Mouse (Mus musculus) spleen, adult 2 months (tissue): Measurements from ENCODE around the gene Adgrd1. TPM values are rescaled to one million over a fixed set of nuclear protein-coding genes. Genes with fewer than 3 reads are reported as not detected.

Experiments used
- DNase-seq, 2 experiments: peaks; one replicate each; pipeline versions ENCODE4 v3.0.0 to v3.0.0-alpha.2; 2012 to 2021; ENCODE audit warnings: low spot score in 2 of 2, low read depth in 1 of 2
- H3K27ac ChIP-seq: fragments of 200-500 bp; 2 replicates; pipeline ENCODE4 v1.5.1; 2012; ENCODE audit warnings: low read length, inconsistent platforms; ENCODE audit not compliant: insufficient read depth
- H3K27me3 ChIP-seq: fragments of 200-500 bp; 2 replicates; pipeline ENCODE4 v1.6.1; 2012; ENCODE audit warnings: mild to moderate bottlenecking, moderate library complexity, low read length, inconsistent platforms; ENCODE audit not compliant: control insufficient read depth, insufficient read depth
- H3K36me3 ChIP-seq: fragments of 200-500 bp; 2 replicates; pipeline ENCODE4 v1.6.1; 2012; ENCODE audit warnings: mild to moderate bottlenecking, low read length, inconsistent platforms; ENCODE audit not compliant: control insufficient read depth, insufficient read depth
- H3K4me1 ChIP-seq: fragments of 200-500 bp; 2 replicates; pipeline ENCODE4 v1.6.1; 2011; ENCODE audit warnings: inconsistent platforms; ENCODE audit not compliant: control insufficient read depth, insufficient read depth, insufficient read length
- H3K4me3 ChIP-seq: fragments of 200-500 bp; 2 replicates; pipeline ENCODE4 v1.5.1; 2011; ENCODE audit warnings: mild to moderate bottlenecking, inconsistent platforms; ENCODE audit not compliant: insufficient read depth, insufficient read length; ENCODE audit errors: extremely low read depth
- CTCF ChIP-seq: fragments of 200-500 bp; IDR thresholded peaks from 2 replicates; pipeline ENCODE4 v1.5.1; 2011; ENCODE audit warnings: mild to moderate bottlenecking, inconsistent platforms; ENCODE audit not compliant: insufficient read depth, insufficient read length, insufficient replicate concordance; ENCODE audit errors: extremely low read depth
- POLR2A ChIP-seq: fragments of 200-500 bp; IDR thresholded peaks from 2 replicates; pipeline ENCODE4 v1.6.1; 2011; ENCODE audit warnings: low read depth, low read length, inconsistent platforms
- WGBS: fragments of 180-500 bp; shearing (Covaris S2); methylation state at CpG from one replicate; pipeline ENCODE4 v1.1.7; 2018; 5-methylcytosine and 5-hydroxymethylcytosine counted together
- polyA plus RNA-seq: library from polyadenylated mRNA; depleted of rRNA; stranded (reverse); fragments of >200 nt; gene quantifications from 2 replicates; pipeline ENCODE4 v1.2.3, GENCODE M21; 2012

The Adgrd1 gene
- polyA plus RNA-seq, 1 experiment: 1.2 TPM

- Histone ChIP-seq H3K27me3 (no peaks in the 10 kb centered on the region), H3K36me3 (no peaks in the 10 kb centered on the region), H3K4me3 (no peak overlapping the region), H3K4me1 (no peaks in the 10 kb centered on the region), H3K27ac (no peak overlapping the region)
- TF ChIP-seq CTCF: no peak
- TF ChIP-seq POLR2A: no peak
- WGBS: 75% methylated on average over 13 of the region's 13 CpGs
- no peak for DNase-seq
Observed at GRCm38 (mm10) chr5:129067231-129067834, 29.2 kb upstream of the Adgrd1 start.

DNA sequence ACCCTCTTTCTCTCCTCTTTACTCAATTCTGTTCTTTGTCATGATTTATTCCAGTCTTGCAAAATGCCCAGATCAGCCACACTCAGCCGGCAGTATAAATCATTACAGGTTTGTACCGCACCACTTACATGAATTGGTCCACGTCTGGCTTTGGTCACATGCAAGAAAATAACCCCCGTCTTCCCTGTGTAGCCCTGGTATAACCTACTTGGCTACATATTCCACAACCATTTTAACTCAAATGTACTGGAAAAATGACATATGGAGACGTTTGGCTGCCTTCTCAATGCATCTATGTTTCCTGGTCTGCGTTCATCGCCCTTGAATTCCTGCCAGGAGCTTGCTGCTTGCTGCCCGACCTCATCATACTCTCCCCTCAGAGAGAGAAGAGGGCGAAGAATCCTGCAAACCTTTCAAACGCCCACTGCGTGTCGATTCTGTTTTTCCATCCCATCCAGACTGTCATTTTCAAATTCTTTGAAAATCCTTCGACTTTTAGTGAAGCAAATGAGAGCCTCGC lies 24.7 kb upstream of the Adgrd1 start:
- Histone ChIP-seq H3K27me3 (no peaks in the 10 kb centered on the region), H3K4me1 (peaks cover 4% of the 10 kb centered on the region; the same call in 1 of the 2 replicates), H3K4me3 (no peak overlapping the region), H3K27ac (no peak overlapping the region), H3K36me3 (no peaks in the 10 kb centered on the region)
- 83% methylated on average over 14 of the region's 14 CpGs for WGBS
- DNase-seq: no peak
- no peak for TF ChIP-seq POLR2A
- TF ChIP-seq CTCF: no peak

DNA sequence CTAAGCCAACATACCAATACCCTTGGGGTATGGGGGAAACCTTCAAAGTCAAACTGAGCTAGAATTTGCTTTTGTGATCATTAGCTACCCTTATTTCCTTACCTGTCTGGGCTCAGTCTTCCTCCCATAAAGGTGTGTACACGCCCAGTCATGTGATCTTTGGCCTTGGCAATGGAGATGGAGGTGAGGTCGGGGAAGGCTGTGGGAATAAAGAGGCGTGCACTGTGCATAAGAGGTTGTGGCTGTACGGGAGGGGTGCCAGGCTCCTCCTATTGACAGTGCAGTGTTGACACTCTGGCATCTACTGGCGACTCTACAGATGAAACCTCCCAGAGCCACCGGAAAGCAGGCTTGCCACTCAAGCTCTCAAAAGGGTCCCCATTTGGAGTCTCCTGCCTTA lies 23.1 kb upstream of the Adgrd1 start:
- H3K36me3 ChIP-seq: no peaks in the 10 kb centered on the region
- no peak overlapping the region for H3K4me3 ChIP-seq
- no peak for DNase-seq
- H3K27me3 ChIP-seq: no peaks in the 10 kb centered on the region
- H3K4me1 ChIP-seq: peaks cover 7% of the 10 kb centered on the region; the same call in 1 of the 2 replicates
- no peak for TF ChIP-seq POLR2A
- 80% methylated on average over 6 of the region's 6 CpGs for WGBS
- H3K27ac ChIP-seq: no peak overlapping the region

DNA sequence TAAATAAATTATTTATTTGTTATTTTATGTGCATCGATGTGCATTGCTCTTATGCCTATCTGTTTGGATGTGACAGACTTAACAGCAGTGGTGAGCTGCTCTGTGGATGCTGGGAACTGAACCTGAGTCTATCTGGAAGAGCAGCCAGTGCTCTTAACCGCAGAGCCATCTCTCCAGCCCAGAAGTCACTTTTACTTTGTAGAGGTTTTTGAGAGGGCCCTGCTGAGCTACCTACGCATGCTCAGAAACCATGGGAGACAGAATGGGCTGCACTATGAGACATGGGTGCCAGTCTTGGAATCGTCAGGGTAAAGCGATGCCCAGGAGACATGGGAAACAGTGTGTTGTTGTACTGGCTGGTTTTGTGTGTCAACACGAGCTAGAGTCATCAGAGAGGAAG lies 20.5 kb upstream of the Adgrd1 start:
- no peak for TF ChIP-seq CTCF
- TF ChIP-seq POLR2A: no peak
- Histone ChIP-seq H3K4me3 (no peak overlapping the region), H3K27me3 (no peaks in the 10 kb centered on the region), H3K4me1 (peaks cover 7% of the 10 kb centered on the region; the same call in 1 of the 2 replicates), H3K27ac (no peak overlapping the region), H3K36me3 (no peaks in the 10 kb centered on the region)
- 80% methylated on average over 6 of the region's 6 CpGs for WGBS
- no peak for DNase-seq

GRCm38 (mm10) chr5:129077240-129077639 lies 19.3 kb upstream of the Adgrd1 start:
- Histone ChIP-seq H3K4me3 (no peak overlapping the region), H3K4me1 (peaks cover 7% of the 10 kb centered on the region; the same call in 1 of the 2 replicates), H3K27me3 (no peaks in the 10 kb centered on the region), H3K36me3 (no peaks in the 10 kb centered on the region), H3K27ac (peak overlapping the region; percentile 63)
- TF ChIP-seq POLR2A (no peak), CTCF (no peak)
- DNase-seq: peak; percentile 57 to 85
- 4% methylated on average over 5 of the region's 5 CpGs for WGBS

DNA sequence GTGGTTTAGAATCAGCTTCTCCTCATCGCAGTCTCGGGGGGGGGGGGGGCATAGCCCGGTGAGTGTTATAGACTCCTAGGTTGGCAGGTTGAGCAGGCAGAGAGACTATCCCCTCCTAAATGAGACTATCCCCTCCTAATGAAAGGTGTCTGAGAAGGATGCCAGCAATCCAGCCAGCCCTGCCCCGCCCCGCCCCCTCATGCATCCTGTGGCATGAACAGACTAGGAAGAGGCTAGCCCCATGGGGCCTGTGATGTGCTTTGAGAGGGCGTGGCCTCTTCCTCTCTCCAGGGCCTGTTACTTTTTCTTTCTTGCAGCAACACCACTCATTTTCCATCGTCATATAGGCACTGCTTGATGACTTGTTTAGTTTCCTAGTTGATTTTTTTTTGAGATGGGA lies 15.0 kb upstream of the Adgrd1 start:
- H3K4me1 ChIP-seq: peaks cover 7% of the 10 kb centered on the region; the same call in 1 of the 2 replicates
- DNase-seq: no peak
- H3K27ac ChIP-seq: no peak overlapping the region
- H3K4me3 ChIP-seq: no peak overlapping the region
- TF ChIP-seq POLR2A: no peak
- TF ChIP-seq CTCF: no peak
- WGBS: 71% methylated on average over 7 of the region's 7 CpGs
- no peaks in the 10 kb centered on the region for H3K36me3 ChIP-seq
- H3K27me3 ChIP-seq: no peaks in the 10 kb centered on the region

DNA sequence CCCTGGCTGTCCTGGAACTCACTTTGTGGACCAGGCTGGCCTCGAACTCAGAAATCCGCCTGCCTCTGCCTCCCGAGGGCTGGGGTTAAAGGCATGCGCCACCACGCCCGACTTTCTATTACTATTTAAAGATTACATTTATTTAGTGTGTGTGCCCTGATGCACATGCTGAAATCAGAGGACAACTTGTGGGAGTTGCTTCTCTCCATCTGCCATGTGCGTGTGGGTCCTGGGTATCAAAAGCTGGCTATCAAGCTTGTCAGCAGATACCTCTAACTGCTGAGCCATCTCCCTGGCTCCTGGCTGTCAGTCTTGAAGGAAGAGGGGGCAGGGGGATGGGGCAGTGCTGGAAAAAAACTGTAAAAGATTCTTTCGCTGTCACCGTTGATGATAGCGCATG lies 11.4 kb upstream of the Adgrd1 start:
- WGBS: 91% methylated on average over 10 of the region's 10 CpGs
- Histone ChIP-seq H3K4me3 (no peak overlapping the region), H3K4me1 (no peaks in the 10 kb centered on the region), H3K36me3 (no peaks in the 10 kb centered on the region), H3K27ac (no peak overlapping the region), H3K27me3 (no peaks in the 10 kb centered on the region)
- no peak for DNase-seq
- TF ChIP-seq CTCF (no peak), POLR2A (no peak)
